Mouse (Mus musculus): ENCODE measurements at regions not wholly inside any gene's neighbourhood (a gene's known extent, or its start where the extent isn't known, plus 50 kb on each side); places are given as distances from the start of the nearest gene placed in this dataset.
"Not testable (repeated sequence)": the region's sequence is repeated elsewhere in the genome, so short reads cannot be mapped to it uniquely, and the experiment has no call there.

GRCm38 (mm10) chr17:83985333-83985790 is 137.6 kb upstream of the Haao start:
- DNase-seq, result no peak

- DNase-seq, result no peak
Observed at GRCm38 (mm10) chr17:83983837-83984388, 136.2 kb upstream of the Haao start.

GRCm38 (mm10) chr17:83983070-83983836 is 135.5 kb upstream of the Haao start:
- peak; percentile 68 for DNase-seq

DNA sequence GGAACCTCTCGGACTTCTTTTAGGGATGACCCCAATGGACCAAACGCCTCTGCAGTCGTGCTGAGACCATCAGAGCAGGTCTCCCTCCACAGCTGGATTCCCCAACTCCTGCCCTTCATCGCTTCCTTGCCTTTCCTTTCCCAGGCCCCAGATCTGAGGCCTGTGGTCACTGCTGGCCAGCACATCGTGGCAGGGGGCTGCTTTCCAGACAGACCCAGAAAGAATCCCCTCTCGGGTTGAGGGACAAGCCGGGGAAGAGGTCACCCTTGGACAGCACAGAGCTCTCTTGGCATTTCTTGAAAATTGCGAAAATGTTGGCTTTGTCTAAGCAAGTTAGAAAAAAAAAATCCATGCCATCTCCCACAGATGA is 134.9 kb upstream of the Haao start:
- no peak for DNase-seq

DNA sequence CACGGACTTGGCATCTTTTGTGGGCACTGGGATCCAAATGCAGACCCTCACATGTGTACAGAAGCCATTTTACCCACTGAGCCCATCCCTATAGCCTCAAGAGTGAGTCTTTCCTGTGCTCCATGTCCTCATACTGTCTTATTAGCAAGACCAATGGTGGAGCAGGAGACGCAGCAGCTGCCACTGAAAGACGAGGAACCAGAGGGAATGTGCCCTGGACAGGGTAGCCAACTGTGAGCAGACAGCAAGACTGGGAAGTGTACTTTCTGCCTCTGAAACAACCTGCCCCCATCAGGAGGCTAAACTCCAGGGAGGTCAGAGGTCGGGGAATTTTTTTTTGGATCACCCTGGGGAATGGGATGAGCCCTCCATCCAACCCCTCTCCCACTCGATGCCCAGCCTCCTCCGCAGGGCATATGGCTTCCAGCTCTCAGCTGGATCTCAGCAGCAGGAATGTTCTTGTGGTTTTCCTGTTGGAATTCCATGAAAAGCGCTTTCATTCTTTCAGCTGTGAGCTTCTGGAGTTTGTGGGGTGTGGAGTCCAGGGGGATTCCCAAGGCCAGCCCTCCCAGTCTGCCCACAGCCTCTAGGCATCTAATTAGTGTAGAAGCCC is 131.2 kb upstream of the Haao start:
- DNase-seq, result no peak

DNA sequence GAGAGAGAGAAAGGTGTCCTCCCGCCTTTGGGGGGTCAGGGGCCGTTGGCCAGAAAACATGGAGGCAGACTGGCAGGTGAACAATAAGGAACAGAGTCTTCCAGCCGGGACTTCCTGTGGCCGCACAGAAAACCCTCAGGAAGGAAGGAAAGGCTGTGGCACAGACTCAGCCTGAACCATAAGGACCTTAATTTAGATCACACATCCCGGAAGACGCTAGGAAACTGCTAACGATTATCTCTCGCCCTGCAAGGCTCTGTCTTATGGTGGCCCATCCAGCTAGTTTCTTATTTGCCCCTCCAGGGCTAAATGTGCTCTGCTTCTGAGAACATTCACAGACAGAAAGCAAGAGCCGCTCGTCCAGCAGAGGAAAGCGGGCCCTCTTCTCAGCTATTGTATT is 130.0 kb upstream of the Haao start:
- DNase-seq, result no peak

DNA sequence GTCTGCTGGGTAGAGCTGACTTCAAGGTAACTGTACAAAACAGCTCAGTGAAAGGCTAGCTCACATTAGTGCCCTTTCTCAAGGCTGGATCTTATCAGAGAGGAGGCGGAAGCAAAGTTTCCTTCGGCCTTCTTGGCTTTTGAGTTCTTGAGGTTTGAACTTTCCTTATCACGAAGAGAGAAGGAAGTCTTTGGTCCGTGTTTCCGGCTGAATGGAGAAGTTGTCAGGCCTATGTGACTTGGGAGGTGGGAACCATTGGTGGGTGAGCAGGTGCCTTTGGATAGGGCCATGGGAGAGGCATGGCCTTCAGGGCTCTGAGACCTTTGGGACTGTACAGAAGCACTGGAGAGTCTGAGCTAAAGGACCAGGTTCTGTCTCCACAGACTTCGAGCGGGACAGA is 128.1 kb upstream of the Haao start:
- DNase-seq, result no peak

- DNase-seq, result no peak
Observed at GRCm38 (mm10) chr17:83973461-83974350, 125.9 kb upstream of the Haao start.

- no peak for DNase-seq
Observed at GRCm38 (mm10) chr17:83972874-83973273, 125.1 kb upstream of the Haao start.

DNA sequence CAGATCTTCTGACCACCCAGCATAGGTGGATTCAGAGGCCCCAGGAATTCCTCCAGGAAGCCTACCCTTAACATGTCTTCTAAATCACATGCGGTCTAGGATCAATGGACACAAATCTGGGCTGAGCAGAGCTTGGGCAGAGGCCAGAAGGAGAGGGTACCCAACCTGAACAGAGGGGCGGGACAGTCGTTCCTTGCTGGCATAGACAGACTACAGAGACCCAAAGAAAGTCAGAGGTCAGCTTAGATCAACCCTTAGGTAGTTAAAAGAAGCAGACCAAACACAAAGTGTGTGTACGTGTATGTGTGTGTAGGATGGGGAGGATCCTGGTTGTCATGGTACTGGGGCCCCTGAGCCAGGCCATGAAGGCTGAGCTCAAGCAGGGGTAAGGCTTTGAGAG is 124.7 kb upstream of the Haao start:
- peak; percentile 67 for DNase-seq

DNA sequence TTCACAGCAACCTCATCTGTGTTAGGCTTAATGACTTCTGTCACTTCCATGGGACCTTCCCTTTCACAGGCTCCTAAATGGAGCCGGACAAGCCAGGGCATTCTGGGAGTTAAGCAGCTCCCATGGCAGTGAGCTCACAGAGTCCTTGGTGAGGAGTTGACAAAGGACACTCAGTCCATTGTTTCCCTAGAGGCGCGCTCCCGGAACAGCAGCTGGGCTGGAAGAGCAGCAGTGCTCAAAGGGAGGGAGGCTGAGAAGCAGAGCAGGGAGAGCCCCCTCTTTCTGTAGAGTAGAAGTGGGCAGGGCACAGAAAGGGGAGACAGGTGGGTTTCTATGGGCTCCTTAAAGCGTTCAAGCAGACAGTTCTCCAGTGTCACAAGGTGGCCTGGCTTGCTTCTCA is 124.3 kb upstream of the Haao start:
- no peak for DNase-seq

GRCm38 (mm10) chr17:83969407-83969826 is 121.7 kb upstream of the Haao start:
- no peak for DNase-seq

- not testable (repeated sequence) for DNase-seq
Observed at GRCm38 (mm10) chr17:83968124-83968523, 120.4 kb upstream of the Haao start.

GRCm38 (mm10) chr17:83967007-83967406 is 119.2 kb upstream of the Haao start:
- no peak for DNase-seq

GRCm38 (mm10) chr17:83964454-83965211 is 116.9 kb upstream of the Haao start:
- DNase-seq, result peak; percentile 58

GRCm38 (mm10) chr17:83963561-83963960 is 115.8 kb upstream of the Haao start:
- DNase-seq, result no peak

- DNase-seq, result no peak
Observed at GRCm38 (mm10) chr17:83962841-83963240, 115.1 kb upstream of the Haao start.

DNA sequence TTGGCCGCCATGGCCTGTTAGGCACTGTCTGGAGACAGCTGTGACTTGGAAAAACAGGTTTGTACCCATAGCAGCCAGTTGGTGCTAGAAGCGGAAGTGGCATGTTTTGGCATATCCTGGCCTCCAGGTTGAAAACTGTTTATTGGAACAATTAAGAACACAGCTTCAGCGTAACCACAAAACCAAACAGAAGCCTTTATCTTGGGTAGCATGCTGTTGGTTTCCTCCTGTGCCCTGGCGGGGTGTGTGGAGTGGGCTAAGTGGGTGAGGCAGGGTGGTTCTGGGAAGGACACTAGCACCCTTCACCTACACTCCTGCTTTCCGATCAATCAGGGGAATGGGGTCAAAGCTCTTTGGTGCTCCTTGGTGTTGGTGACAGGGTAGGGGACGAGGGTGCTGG is 114.4 kb upstream of the Haao start:
- peak; percentile 45 for DNase-seq

DNA sequence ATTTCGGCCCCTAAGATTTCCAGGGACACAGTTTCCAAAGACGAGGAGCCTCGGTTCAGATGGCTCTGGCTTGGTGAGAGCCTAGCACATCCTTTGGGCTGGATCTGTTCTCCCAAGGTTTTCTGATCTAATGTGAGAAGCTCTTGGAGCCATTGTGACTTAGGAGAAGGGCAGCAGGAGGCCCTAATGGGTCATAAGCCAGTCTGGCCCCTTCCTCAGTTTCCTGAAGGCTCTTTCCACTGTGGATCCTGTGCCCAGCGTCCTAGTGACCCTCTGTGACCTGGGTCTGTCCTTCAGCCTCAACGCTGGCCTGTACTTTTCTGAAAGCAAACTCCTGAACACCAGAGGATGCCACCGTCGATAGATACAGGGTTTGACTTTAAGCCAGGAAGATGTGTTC is 113.1 kb upstream of the Haao start:
- DNase-seq, result no peak

- no peak for DNase-seq
Observed at GRCm38 (mm10) chr17:83960158-83960557, 112.4 kb upstream of the Haao start.

DNA sequence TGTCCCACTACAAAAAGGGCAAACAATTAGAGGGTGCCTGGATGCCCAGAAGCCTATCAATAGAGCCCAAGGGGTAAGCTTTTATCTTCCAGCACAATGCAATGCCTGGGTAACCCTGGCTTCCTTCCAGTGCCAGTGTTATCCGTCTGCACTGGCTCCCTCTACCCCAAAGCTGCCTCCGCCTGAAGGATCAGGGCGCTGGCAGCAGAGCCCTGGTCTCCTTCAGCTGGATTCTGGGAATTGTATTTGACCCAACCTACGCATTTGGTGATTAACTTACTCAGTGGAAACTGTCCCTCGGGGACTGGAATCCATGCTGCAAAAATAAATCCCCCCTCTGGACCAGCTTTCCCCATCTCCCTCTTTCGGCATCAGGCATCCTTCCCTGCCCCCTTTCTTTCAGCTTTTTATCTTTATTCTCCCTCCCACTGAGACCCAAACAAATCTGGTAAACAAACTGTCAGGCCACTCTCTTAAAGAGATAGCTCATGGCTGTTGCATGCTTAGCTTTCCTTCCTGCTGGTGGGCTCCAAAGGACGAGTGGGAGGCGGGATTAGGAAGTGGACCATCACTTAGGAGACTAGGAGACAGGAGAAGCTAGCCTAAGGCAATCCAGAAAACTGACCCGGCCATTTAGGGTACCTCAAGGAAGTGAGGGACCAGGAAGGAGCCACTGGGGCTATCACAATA is 111.5 kb upstream of the Haao start:
- peak; percentile 56 for DNase-seq

DNA sequence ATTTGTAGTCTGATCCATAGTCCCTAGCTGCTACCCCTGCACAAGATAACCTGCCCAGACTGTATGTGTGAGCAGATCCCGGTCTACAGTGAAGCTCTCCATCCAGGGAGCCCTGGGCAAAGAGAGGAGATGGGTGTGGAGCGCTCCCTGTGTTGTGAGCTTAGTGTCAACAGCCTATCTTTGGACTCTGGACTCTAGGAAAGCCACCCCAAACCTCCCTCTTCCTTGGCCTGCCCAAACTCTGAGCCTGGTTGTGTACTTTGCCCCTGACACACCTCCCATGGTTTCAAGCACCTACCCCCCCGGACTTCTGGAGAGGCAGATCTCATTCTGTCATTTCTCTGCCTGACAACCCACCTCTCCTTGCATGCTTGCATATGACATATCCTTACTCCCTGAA is 110.9 kb upstream of the Haao start:
- DNase-seq, result peak; percentile 87
